Mouse (Mus musculus): Measurements from ENCODE around the gene Dlx3. TPM values are rescaled to one million over a fixed set of nuclear protein-coding genes. Genes with fewer than 3 reads are reported as not detected.
A peak's percentile ranks its signal among the peaks of the same experiment; 100 is the strongest.

The Dlx3 gene
- polyA plus RNA-seq, 1 experiment from 2014 or later = not detected

DNA sequence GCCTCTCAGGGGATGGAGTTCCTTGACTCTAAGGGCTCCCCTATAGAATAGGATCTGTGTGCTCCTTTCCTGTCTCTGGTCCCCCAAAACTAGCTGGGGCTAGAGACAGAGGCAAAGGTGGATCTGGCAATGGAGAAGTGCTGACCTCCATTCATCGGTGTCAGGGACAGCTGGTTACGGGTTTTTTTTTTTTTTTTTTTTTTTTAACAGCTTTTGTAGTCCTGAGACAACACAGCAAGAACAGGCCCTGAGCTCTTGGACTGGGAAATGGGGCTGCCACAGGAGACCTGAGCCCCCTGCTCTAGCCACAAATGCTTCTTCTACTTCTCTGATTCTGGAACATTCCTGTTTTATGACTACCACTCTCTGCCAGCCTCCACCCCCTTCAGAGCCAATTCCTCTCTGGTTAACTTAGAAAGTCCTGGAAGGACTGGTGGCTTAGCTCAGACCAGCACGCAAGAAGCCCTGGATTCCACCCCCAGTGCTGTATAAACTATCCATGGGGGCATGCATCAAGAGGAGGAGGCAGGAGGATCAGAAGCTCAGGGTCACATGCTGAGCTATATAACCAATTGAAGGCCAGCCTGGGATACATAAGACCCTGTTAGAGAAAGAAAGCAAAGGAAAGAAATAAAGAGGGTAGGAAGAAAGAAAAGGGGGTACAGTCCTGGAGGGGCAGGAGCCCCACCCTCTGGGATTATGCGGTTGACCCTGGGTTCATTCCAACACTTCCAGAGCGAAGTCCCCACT lies 21.4 kb upstream of the Dlx3 start:
- in situ Hi-C loops (cut with MboI; ENCODE audit: low pct_unique_long_range_greater_than_20kb) = loop anchor here (25.0 kb wide), 1 partner anchor 1164 kb away; the partner anchor contains the start of gene Hoxb9
- ChIA-PET POLR2A (interaction anchor here (0.7 to 4.2 kb wide), 4 partner anchors 9 to 29 kb away, joined by 3 to 24 read pairs (median 4); partner anchors contain the start of gene Itga3), CTCF (interaction anchor here (1.1 to 2.6 kb wide), 5 partner anchors 9 to 56 kb away, joined by 3 to 20 read pairs (median 5); partner anchors contain the start of gene Itga3)
- no peaks in the 10 kb centered on the region for H3K27me3 ChIP-seq
- no peak for DNase-seq (ENCODE audit: low read depth, low spot score)
- no peak for ATAC-seq
- TF ChIP-seq CTCF (IDR thresholded peaks at IDR 0.05) = no peak

DNA sequence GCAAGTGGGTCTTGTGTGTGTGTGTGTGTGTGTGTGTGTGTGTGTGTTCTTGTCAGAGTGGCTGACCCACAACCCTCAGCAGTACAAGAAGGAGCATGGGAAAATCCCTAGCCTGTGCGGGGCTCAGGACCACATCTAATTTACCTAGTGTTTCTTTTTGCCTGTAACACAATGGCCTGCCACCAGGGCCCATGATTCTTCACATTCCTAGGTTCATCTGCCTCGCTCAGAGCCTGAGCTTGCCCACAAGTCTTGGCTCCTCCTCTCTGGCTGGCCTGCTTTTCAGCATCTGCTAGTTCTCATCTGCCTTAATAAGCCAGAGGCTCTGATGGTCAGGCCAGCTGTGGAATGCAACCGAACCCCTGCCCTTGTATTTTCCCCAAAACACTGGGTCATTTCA lies 19.5 kb upstream of the Dlx3 start:
- H3K27me3 ChIP-seq = no peaks in the 10 kb centered on the region
- ATAC-seq (no peak), DNase-seq (ENCODE audit: low read depth, low spot score) (no peak)
- ChIA-PET POLR2A (interaction anchor here (0.9 to 4.2 kb wide), 3 partner anchors 13 to 25 kb away, joined by 3 to 24 read pairs (median 5); partner anchors contain the start of gene Itga3), CTCF (interaction anchor here (1.7 to 2.6 kb wide), 5 partner anchors 19 to 58 kb away, joined by 4 to 20 read pairs (median 5); partner anchors contain the start of gene Itga3)
- no peak for TF ChIP-seq CTCF (IDR thresholded peaks at IDR 0.05)
- in situ Hi-C loops (cut with MboI; ENCODE audit: low pct_unique_long_range_greater_than_20kb) = no loop called here

DNA sequence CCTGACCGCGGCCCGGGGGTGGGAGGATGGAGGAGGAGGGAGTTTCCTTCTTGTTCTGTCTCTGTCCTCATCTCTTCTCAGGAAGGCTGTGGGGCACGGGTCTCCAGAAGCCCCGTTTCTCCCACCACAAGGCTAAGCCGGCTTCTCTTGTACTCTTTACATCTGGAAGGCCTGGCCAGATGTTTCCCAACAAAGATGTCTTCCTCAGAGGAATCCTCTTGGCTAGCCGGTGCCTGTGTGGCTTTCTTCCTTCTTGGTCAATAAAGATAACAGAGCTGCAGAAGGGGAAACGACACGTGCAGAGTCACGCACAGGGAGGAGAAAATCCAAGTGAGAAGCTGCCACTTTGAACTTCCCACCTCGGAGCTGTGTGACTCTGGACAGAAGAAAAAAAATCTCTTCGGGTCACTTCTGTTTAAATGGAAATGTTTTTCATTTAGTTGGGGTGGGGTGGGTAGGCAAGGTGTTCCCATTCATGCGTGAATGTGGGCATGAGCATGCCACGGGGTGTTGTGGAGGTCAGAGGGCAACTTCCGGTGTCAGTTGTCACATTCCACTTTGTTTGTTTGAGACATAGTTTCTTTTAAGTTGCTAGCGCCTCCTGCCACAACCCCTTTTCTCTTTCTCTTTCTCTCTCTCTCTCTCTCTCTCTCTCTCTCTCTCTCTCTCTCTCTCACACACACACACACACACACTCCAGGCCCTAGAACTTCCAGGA lies 18.7 kb upstream of the Dlx3 start:
- ChIA-PET CTCF (interaction anchor here (0.8 to 2.6 kb wide), 8 partner anchors 14 to 59 kb away, joined by 3 to 20 read pairs (median 4); partner anchors contain the start of gene Itga3), POLR2A (interaction anchor here (0.9 to 4.2 kb wide), 3 partner anchors 14 to 29 kb away, joined by 3 to 24 read pairs (median 4); partner anchors contain the start of gene Itga3)
- in situ Hi-C loops (cut with MboI; ENCODE audit: low pct_unique_long_range_greater_than_20kb) = no loop called here
- DNase-seq (ENCODE audit: low read depth, low spot score) (no peak), ATAC-seq (no peak)
- no peaks in the 10 kb centered on the region for H3K27me3 ChIP-seq
- TF ChIP-seq CTCF (IDR thresholded peaks at IDR 0.05) = no peak

DNA sequence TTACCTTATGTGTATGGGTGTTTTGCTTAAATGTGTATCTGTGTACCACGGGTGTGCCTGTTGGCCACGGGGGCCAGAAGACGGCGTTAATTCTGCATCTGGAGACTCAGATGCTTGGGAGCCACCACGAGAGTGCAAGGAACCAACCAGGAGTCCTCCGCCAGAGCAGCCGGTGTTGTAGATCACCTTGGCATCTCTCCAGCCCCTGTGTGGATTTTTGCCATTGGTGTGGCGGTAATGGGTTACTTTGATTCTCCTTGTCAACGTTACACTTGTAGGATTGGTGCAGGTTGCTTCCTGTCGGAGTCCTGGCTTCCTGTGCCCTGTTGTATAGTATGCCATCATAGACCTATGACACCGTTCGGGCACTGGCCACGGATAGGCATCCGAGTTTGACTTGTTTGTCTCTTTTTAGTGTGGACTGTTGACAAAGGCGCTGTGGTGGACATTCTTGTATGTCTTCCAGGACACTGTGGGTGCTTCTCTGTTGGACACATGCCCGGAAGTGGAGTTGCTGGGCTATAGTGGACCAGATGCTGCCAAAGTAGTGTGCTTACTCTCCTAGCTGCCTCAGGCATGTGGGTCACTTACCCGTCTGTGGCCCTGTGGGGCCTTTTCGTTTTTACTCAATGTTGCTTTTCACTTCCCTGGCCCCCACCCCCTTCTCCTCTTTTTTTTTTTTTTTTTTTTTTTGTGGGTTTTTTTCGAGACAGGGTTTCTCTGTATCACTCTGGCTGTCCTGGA lies 17.6 kb upstream of the Dlx3 start:
- H3K27me3 ChIP-seq = no peaks in the 10 kb centered on the region
- ATAC-seq = no peak
- DNase-seq (ENCODE audit: low read depth, low spot score) = no peak
- TF ChIP-seq CTCF (IDR thresholded peaks at IDR 0.05) = no peak
- CTCF ChIA-PET = interaction anchor here (0.8 to 4.0 kb wide), 4 partner anchors 15 to 38 kb away, joined by 3 to 56 read pairs (median 4); partner anchors contain the start of gene Itga3
- POLR2A ChIA-PET = interaction anchor here (0.9 to 4.2 kb wide), 3 partner anchors 26 to 112 kb away, joined by 3 to 29 read pairs (median 24); partner anchors contain the start of gene Itga3
- in situ Hi-C loops (cut with MboI; ENCODE audit: low pct_unique_long_range_greater_than_20kb) = no loop called here

DNA sequence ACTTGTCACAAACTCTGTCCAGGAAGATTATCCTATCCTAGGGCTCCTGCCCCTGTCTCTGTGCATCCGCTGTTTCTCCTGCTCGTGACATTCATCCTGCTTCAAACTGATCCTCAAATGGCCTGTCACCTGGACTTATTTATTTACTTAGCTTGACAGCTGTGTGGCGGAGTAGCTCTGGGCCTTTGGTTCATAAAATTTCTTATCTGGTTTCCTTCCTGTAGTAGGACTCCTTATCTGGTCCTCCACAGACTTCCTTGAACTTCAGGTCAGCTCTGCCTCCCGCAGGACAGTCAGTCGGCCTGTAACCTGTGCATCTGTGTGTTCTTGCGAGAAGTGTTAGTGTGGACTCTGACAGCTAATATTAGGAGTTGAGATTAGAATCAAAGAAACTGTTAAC lies 15.7 kb upstream of the Dlx3 start:
- in situ Hi-C loops (cut with MboI; ENCODE audit: low pct_unique_long_range_greater_than_20kb) = no loop called here
- ATAC-seq (no peak), DNase-seq (ENCODE audit: low read depth, low spot score) (no peak)
- H3K27me3 ChIP-seq = no peaks in the 10 kb centered on the region
- POLR2A ChIA-PET = interaction anchor here (0.8 to 4.0 kb wide), 4 partner anchors 15 to 47 kb away, joined by 3 to 29 read pairs (median 3); partner anchors contain the start of gene Itga3
- peak; percentile 35 for TF ChIP-seq CTCF (IDR thresholded peaks at IDR 0.05)
- CTCF ChIA-PET = interaction anchor here (0.7 to 4.0 kb wide), 10 partner anchors 8 to 60 kb away, joined by 3 to 56 read pairs (median 4); partner anchors contain the start of gene Itga3

DNA sequence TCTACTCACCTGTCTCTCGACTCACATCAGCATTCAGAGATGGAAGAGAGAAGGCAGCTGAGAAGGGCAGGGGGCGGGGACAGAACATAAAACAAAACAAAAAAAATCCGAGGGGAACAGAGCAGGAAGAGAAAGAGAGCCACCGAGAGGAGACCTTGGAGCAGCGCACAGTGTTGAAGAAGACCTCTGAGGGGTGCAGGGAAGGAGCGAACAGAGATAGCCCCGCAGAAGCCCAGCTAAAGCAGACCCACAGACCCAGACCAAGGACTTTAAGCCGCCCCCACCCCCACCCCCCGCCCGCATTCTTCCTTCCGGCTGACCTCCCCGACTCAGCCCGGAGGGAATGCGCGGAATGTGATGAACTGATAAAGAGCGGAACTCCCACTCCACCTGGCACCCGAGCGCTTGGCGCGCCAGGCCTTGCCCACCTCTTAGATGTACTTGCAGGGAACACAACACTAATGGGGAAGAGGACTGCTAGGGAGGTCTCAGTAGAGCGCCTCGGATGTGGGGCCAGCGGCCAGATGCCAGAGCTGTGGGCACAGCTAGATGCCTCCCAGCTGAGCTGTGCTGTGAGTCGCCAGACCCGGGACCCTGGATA lies 14.5 kb upstream of the Dlx3 start:
- ChIA-PET POLR2A (interaction anchor here (0.6 to 4.0 kb wide), 12 partner anchors 16 to 1515 kb away, joined by 3 to 29 read pairs (median 4); partner anchors contain the start of genes Itga3 and Ppp1r9b), CTCF (interaction anchor here (0.8 to 4.0 kb wide), 11 partner anchors 9 to 135 kb away, joined by 3 to 56 read pairs (median 5); partner anchors contain the start of gene Itga3)
- ATAC-seq = peak; percentile 10
- TF ChIP-seq CTCF (IDR thresholded peaks at IDR 0.05) = peak; percentile 43
- H3K27me3 ChIP-seq = no peaks in the 10 kb centered on the region
- in situ Hi-C loops (cut with MboI; ENCODE audit: low pct_unique_long_range_greater_than_20kb) = loop anchor here (5.0 kb wide), 2 partner anchors 38 to 63 kb away; partner anchors contain the start of gene Pdk2
- DNase-seq (ENCODE audit: low read depth, low spot score) = no peak

DNA sequence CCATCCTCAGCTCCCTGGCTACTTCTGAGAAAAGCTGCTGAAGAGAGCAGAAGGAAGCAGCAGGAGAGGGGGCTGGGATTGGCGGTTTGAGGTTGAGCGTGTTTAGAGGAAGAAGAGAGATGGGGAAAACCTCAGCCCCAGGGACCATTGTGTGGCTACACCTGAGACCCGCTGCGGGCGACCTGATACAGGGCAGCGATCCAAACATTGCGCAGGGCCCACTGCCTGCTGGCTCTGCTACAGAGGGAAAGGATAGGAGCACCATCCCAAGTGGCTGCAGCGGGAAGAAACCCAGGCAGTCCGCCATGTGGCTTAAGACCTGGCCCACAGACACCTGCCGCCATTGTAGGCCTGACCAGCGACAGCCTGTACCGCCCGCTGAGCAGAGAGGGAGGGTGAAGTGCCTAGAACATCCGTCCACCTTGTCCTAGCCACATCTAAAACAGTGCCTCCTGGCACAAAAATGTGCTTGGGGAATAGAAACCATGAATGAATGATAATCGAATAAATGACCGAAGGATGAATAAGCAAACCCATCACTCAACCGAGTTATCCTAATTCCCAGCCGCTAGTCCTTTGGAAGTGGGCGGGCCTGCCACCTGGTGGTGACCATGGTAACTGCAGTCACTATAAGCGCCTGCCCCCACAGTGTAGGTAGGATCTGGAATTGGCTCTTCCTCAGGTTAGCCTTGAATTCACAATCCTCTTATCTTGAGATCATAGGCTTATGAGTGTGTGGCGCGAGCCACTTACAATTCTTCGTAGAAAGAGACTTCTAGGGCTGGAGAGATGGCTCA lies 13.3 kb upstream of the Dlx3 start:
- ATAC-seq = no peak
- no peaks in the 10 kb centered on the region for H3K27me3 ChIP-seq
- TF ChIP-seq CTCF (IDR thresholded peaks at IDR 0.05) = peak; percentile 97
- POLR2A ChIA-PET = interaction anchor here (0.9 to 4.0 kb wide), 5 partner anchors 17 to 116 kb away, joined by 3 to 29 read pairs (median 4); partner anchors contain the start of genes Itga3 and Ppp1r9b
- in situ Hi-C loops (cut with MboI; ENCODE audit: low pct_unique_long_range_greater_than_20kb) = loop anchor here (5.0 kb wide), 2 partner anchors 39 to 64 kb away; partner anchors contain the start of gene Pdk2
- no peak for DNase-seq (ENCODE audit: low read depth, low spot score)
- CTCF ChIA-PET = interaction anchor here (0.8 to 4.0 kb wide), 7 partner anchors 26 to 60 kb away, joined by 3 to 56 read pairs (median 6); partner anchors contain the start of gene Itga3

DNA sequence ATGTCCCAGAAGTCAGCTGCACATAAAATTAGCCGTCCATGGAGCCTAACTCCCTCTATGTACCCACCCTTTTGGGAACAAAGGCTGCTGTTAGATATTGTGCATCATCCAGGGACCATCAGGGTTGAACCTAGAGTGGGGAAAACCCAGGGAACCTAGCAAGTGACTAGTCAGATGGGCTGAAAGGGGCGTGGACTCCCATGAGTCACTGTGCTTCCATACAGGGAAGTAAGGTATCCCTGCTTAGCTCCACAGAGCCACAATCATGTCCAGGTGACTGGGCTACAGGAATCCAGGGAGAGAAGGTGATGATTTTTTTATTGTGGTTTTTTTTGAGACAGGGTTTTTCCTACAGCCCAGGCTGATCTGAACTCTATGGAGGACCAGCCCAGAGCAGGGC lies 10.9 kb upstream of the Dlx3 start:
- no peak for DNase-seq (ENCODE audit: low read depth, low spot score)
- TF ChIP-seq CTCF (IDR thresholded peaks at IDR 0.05) = no peak
- ChIA-PET CTCF (no interaction called here), POLR2A (no interaction called here)
- in situ Hi-C loops (cut with MboI; ENCODE audit: low pct_unique_long_range_greater_than_20kb) = loop anchor here (5.0 kb wide), 2 partner anchors 42 to 67 kb away; partner anchors contain the start of gene Pdk2
- no peak for ATAC-seq
- H3K27me3 ChIP-seq = no peaks in the 10 kb centered on the region
